Mouse (Mus musculus) natural killer cell, adult 2 months (primary cell): ENCODE data around the gene Dicer1.

Source experiments
- DNase-seq, 2 experiments: peaks; one replicate each; pipeline ENCODE4 v3.0.0; 2022; ENCODE audit warnings: low spot score in 2 of 2

Dicer1 gene

GRCm38 (mm10) chr12:104677371-104677924 lies 74.3 kb downstream of the Dicer1 start:
- no peak for DNase-seq

DNA sequence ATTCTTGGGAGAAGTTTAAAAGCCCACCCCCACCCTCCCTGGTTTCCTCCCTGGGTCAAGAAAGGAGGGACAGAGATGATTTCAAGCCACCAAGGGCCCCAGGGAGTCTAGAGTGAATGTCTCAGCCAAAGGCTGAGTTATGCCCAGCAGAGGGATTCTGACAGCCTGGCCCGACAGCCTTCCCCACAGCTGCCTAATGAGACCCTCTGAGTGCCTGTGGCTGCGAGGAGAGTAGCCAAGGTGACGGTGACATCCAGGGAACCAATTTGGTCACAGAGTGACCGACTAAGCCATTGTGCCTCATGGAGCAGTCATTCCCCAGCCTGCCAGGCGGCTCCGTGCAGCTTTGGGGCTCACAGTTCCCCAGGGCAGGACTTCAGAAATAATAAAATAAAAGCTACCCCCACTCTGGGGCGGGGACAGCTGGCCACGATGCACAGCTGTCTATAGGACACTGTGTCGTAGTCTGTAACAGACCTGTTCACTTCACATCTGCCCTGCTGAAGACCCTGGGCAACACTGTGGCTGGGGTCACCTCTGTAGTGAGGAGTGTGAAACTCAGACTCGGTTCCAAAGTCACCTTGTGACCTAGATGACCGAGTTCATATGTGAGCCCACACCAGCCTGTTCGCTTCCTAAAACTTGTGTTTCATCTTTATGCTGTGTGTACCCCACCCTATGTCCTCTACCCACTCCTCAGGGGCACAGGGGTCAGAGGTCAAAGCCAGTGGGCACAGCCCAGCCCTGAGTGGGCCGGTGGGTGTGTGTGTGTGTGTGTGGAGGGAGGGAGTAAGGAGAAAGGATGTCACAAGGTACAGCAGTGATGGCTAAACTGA lies 75.0 kb downstream of the Dicer1 start:
- no peak for DNase-seq

GRCm38 (mm10) chr12:104672976-104673375 lies 78.8 kb downstream of the Dicer1 start:
- DNase-seq: no peak

DNA sequence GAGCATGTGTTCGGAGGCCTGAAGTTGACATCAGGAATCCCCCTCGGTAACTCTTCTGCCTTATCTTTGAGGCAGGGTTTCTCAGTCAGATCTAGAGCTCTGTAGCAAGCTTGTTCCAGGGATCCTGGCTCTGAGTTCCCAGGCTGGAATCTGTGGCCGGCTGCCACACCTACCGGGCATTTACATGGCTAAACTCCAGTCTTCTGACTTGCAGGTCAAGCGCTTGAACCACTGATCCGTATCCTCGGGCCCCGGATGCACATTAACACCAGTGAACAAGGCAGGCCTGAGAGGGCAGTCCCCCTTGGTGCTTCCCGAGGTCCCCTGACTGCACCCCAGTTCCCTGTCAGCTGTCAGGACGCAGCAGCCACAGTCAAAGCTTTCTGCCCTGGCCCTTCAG lies 79.3 kb downstream of the Dicer1 start:
- DNase-seq: no peak

GRCm38 (mm10) chr12:104667846-104668245 lies 83.9 kb downstream of the Dicer1 start:
- DNase-seq: no peak

- DNase-seq: no peak
Measured at GRCm38 (mm10) chr12:104665951-104666350, 85.8 kb downstream of the Dicer1 start.

DNA sequence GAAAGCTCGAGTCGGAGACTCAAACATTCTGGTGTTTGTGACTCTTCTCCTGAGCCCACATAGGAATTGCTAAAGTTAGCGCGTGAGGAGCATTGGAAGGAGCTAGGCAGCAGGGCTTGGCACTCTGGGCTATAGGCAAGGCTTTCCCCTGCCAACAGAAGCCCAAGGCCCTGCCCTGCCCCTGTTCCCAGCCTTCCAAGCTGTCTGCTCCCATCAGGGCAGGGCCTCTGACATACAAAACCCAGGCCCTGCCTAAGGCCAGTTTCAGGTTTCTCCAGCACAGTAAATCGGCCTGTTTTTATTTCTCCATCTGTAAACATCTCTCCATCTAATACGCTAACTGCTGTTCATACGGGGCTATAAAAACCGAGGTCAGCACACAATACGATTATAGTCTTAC lies 86.2 kb downstream of the Dicer1 start:
- no peak for DNase-seq

DNA sequence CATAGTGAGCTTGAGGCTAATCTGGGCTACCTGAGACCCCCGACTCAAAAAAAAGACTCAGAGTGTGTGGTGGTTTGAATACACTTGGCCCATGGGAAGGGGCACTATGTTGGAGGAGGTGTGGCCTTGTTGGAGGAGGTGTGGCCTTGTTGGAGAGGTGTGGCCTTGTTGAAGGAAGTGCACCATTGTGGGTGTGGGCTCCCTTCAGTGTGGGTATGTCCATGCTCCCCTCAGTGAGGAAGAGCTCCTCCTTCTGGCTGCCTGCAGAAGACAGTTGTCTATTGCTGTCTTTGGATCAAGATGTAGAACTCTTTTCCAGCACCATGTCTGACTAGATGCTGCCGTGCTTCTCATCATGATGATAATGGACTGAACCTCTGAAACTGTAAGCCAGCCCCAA lies 95.6 kb downstream of the Dicer1 start:
- DNase-seq: no peak

DNA sequence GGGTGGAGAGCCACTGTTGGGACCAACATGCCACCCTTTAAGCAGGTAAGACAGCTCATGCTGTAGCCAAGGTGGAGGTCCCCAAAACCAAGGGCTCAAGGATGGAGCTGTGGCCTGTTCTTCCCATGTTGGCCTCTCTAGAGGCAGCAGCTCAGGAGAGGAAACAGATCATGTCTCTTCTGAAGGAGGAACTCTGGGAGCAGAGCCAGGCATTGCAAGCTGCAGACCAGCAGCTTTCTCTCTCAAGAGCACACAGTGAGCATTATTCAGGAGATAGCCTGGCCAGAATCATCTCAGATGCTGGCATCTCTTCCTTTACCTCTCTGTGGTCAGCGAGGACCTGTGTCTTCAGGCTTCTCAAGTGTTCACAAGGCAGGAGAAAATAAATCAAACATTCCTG lies 96.7 kb downstream of the Dicer1 start:
- DNase-seq: no peak

- DNase-seq: no peak
Measured at GRCm38 (mm10) chr12:104652021-104652420, 99.7 kb downstream of the Dicer1 start.

DNA sequence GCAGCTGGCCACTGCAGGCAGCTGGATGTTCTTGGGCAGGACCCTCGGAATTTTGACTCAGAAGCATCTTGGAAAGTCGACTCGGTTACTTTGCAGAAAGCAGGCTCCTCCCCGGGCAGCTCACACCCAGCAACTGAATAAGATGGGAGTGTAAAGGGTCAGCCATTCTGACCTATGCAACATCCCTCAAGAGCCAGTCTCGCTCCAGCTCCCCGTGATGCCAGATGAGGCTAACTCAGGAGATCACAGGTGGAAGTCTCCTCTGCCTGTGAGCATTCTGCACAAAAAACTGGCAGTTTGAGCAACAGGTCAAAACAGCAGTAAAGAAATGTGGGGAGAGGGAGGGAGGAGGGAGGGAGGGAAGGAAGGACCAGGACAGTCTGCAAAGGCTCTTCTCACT lies 100.5 kb downstream of the Dicer1 start:
- DNase-seq: no peak

DNA sequence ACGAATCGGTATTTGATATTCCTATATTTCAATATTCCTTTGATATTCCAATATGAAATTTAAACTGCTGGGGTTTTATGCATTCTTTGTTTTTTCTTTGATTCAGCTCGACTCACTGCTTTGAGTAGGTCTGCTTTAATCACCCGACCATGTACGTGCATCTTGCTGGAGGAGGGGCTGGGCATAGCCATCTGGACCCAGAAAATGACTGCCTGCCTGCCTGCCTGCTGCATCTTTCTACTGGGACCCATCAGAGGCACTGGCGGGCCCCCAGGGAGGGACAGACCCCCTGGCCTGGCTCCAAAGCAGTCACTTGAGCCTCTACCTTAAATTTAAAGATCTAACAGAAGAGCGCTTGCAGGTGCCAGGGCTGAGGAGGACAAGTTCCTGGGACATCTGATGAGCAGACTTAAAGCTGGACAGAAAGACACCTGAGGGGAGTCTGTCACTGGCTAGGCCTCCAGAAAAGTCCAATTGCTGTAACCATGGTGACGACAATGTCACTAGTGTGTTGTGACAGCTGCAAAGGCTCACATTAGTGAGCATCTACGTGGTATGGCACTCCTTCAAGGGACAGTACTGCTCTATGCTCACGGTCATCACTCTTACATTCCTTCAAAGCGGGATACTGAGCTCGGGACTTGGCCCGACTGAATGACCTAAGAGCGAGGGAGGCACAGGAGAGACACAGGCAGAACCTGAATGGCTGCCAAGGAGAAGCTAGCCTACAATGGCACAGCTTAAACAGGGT lies 101.1 kb downstream of the Dicer1 start:
- no peak for DNase-seq

- no peak for DNase-seq
Measured at GRCm38 (mm10) chr12:104648366-104648765, 103.4 kb downstream of the Dicer1 start.

DNA sequence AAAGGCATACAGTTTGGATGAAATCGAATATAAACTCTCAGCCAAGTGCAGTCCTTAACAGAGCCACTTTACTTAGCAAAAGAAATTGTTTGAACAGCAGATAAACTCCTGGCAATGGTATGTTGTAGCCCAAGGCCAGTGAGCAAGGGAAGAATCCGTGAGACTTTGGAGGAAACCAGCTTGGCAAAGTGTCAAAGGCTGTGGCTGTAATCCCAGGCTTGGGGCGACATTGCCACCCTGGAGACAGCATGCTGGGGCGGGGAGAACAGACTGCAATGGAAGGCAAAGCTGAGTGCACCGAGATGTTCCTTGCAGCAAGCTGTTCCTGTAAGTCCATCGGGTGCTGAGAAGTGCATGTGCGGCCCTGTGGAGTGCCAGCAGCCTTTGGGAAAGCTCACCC lies 109.4 kb downstream of the Dicer1 start:
- no peak for DNase-seq

- no peak for DNase-seq
Measured at GRCm38 (mm10) chr12:104640934-104641333, 110.8 kb downstream of the Dicer1 start.

- no peak for DNase-seq
Measured at GRCm38 (mm10) chr12:104638156-104638555, 113.6 kb downstream of the Dicer1 start.
